ENCODE assay signal across 27 mouse cellular contexts in genomic region chr3:136578016-136578415, GRCm38 (mm10).
A peak's percentile ranks its signal among the peaks of the same experiment; 100 is the strongest.
DNase-seq lines count a peak whose midpoint lies in the region; ATAC-seq and TF ChIP-seq lines count a peak whose summit lies in the region.
"Had no signal": no experiment of that assay in that cellular context is flagged by ENCODE, and none has a peak within 500 bp of the region (broad histone marks: within the 10 kb centered on the region; RNA-seq: fewer than 3 reads in every experiment).

No protein-coding gene starts in this region.

- peak; percentile 59 for ATAC-seq in frontal cortex, adult (ENCODE audit: low TSS enrichment)
- peak; percentile 62 for ATAC-seq in Patski
- ATAC-seq: activated CD4-positive, CD25-positive, alpha-beta regulatory T cell, adult 4 months; forebrain, embryonic 13.5 days; forebrain, embryonic 16.5 days; hindbrain, embryonic 16.5 days; intestine, embryonic 15.5 days had no signal

- in situ Hi-C loops in Patski (cut with MboI; ENCODE audit: low pct_unique_long_range_greater_than_20kb), result no loop called here

- DNase-seq in frontal cortex, postnatal 10 days (ENCODE audit: low spot score in 2 of 2), result no peak
- DNase-seq in 416B (ENCODE audit: low read depth), result peak; percentile 33
- DNase-seq in Patski (ENCODE audit: low read depth, low spot score), result peak; percentile 15
- DNase-seq in telencephalon, adult 2 months (ENCODE audit: low read depth, low spot score), result peak; percentile 13
- DNase-seq in testis, postnatal 14 days (ENCODE audit: low spot score), result no peak
- DNase-seq in cerebellum, adult 9-10 months, result no peak
- no peak for DNase-seq in layer of hippocampus, adult 11-12 months (ENCODE audit: low spot score)
- DNase-seq: adrenal gland, adult 8-10 months; adrenal gland, postnatal 25 days; cerebellum, adult 18-20 months; cerebellum, adult 9-11 months; cerebellum, postnatal 25 days; embryo, embryonic 11 days; gastrocnemius, postnatal 25 days; heart, adult 18-20 months; heart, postnatal 10 days; heart, postnatal 36 days had no signal

- TF ChIP-seq CTCF in Patski (IDR thresholded peaks at IDR 0.05), result no peak

- H3K27me3 ChIP-seq in Patski, result no peaks in the 10 kb centered on the region
- H3K27me3 ChIP-seq: embryonic facial prominence, embryonic 13.5 days; forebrain, embryonic 13.5 days; heart, embryonic 12.5 days; heart, embryonic 15.5 days; hindbrain, embryonic 13.5 days; intestine, embryonic 15.5 days had no signal

- POLR2A ChIA-PET in Patski (lab: Charles Lee), result interaction anchor here (1.1 kb wide), 1 partner anchor 51 kb away, joined by 3 read pairs; no protein-coding TSS in a partner anchor

- CTCF ChIA-PET in Patski (lab: Charles Lee), result interaction anchor here (1.0 to 1.9 kb wide), 4 partner anchors 11 to 24 kb away, joined by 3 to 6 read pairs (median 4); no protein-coding TSS in a partner anchor

Comparison
In these comparisons a context has a peak if more than half of its experiments do, and no peak if none do; other contexts are left out.
1. DNase-seq: peak in 416B (single experiment), Patski (single experiment) and telencephalon, adult 2 months (single experiment); none in frontal cortex, postnatal 10 days (0 of 2), testis, postnatal 14 days (single experiment), cerebellum, adult 9-10 months (single experiment) and layer of hippocampus, adult 11-12 months (single experiment).